Mouse (Mus musculus) 416B (cell line): ENCODE data around the gene Spin1.
A peak's percentile ranks its signal among the peaks of the same experiment; 100 is the strongest.
"Not testable (repeated sequence)": the region's sequence is repeated elsewhere in the genome, so short reads cannot be mapped to it uniquely, and the experiment has no call there.

Experiments
- DNase-seq: peaks from one replicate; pipeline ENCODE4 v3.0.0; 2011; ENCODE audit warnings: low read depth

Spin1 gene

DNA sequence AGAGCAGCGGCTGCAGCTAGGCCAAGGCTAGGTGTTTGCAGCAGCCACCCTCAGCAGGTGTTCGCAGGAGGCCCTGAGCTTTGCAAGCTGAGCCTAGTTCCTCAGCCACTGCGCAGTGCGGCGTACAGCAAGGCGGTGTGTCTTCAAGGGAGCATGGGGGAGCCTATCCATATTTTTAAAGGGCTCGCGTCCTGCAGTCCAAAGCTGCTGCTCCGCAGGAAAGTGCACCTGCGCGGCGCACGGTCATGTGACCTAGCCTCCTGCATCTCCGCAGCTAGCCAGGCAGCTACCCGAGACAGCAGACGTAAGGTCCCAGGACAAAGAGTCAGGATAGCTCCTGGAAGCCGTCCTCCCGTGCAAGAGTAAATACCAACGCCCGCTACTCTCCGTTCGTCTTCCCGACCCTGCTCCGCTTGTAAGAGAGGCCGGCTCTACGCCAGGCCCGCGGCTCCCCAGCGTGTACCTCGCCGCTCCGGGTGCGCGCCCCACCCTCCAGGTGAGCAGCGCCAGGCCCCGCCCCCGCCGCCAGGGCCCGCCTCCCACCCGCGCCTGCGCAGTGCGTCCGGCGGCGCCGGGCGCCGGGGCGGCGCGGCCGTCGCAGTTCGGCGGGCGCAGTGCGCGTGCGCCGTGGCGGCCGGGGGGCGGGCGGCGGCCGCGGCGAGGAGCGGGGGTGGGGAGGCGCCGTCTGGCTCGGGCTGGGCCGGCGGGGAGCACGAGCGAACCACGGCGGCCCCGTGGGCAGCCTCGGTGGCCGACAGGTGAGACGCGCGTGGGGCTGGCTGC lies at the start of gene Spin1:
Gene Spin1 (plus strand): TSS at position 648 of the 783 bp plus-strand sequence.
- DNase-seq, result peak; percentile 45

DNA sequence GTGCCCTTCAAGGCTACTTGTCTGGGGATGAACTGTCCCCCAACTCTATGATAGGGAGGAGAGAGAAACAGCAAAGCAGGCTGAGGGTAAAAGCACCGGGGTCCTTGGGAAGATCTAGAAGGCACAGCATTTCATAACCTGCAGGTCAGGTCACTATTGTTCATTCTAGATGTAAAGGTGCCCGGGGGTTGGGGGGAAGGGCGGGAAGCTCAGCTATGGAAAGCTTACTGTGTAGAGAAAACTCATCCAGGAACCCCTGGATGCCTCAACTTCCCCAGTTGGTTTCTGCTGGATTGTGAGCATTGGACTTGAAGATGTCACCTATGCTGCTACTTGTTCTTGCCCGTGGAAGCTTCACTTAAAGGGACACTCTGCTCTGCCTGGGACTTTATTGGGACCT lies 49.7 kb upstream of the Spin1 start:
- DNase-seq, result no peak

DNA sequence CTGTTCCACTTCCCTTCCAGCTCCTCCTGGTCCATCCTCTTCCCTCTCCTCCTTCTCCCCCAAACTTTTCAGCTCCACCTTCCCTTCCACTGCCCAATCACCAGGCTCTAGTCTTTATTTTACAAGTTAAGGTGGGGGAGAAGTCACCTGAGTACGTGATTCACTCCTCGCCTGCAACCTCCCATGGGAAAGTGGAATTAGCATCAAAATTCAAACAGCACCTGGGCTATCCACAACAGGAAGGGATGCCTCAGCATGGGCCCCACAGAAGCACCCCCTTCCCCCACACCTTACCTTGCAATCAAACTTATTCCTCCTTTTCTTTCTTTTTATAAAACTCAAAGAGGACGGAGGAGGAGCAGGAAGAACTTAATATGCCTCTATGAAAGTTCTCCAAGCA lies 48.3 kb upstream of the Spin1 start:
- no peak for DNase-seq

DNA sequence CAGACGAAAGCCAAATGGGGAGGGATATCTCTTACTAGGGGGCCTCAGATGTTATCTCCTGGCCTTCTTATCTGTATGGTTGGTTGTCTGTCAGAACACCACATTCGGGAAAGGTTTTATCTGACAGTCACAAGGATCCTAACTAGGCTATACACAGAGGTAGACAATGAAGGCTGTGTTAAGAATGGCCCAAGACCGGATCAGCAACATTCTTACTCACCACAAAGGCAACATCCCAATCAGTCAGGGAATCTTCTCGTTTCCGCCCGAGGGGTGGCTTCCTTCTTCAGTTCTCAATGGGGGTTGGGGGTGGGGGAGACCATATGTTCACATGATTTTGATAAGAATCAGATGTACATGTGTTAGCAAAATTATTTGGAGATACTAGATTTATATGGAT lies 37.7 kb upstream of the Spin1 start:
- DNase-seq, result no peak

DNA sequence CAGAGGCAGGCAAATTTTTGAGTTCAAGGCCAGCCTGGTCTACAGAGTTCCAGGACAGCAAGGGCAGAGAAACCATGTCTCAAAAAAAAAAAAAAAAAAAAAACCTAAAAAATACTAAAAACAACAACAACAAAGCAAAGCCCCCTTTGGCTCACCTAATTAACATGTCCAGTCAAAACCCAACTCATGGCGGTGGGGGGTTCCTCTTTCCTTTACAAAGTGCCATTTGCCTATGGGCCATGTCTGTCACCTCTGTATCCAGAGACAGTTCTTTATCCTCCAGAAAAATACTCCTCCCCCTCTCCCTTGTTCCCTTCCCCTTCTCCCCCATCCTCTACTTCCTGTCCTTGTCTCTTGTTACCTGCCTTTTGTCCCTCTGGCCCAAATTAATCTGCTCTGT lies 37.0 kb upstream of the Spin1 start:
- DNase-seq, result no peak

DNA sequence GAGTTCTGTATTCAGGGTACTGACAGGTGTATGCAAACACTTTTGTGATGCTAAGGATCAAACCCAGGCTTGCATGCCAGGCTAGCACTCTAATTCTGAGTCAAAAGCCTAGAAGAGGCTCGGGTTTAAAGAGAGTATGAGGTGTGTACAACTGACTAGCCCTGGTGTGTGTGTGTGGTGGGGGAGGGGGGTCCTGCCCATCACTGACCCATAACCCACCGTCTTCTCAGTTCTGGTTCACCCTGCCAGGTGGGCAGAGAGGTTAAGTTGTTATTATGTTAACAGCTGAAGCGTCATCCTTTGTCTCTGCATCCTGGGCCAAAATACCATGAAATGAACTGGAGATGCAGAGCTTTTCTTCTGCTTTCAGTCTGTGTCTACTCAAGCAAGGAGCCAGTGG lies 36.3 kb upstream of the Spin1 start:
- DNase-seq, result no peak

DNA sequence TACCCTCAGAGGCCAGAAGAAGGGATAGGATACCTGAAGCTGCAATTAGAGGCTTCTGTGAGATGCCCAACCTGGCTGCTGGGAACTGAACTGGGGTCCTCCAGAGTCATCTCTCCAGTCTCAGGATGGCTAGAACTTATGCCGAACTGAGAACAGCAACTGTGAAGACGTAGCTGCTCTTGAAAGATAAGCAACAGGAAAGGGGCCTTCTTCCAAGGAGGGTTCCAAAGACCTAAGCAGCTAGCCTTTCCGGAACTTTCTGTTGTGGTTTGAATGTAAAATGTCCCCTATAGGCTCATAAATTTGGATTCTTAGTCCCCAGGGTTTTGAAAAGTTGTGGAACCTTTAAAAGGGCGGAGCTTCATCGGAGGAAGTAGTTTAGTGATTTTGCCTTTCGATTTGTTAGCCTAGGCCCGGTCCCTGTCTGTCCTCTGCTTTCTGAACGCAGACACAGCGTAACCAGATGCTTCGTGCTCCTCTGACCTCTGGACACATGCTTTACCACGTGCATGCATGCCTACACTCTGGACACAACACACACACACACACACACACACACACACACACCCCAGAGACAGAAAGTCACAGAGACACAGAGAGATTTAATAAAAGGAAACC lies 29.5 kb upstream of the Spin1 start:
- no peak for DNase-seq

DNA sequence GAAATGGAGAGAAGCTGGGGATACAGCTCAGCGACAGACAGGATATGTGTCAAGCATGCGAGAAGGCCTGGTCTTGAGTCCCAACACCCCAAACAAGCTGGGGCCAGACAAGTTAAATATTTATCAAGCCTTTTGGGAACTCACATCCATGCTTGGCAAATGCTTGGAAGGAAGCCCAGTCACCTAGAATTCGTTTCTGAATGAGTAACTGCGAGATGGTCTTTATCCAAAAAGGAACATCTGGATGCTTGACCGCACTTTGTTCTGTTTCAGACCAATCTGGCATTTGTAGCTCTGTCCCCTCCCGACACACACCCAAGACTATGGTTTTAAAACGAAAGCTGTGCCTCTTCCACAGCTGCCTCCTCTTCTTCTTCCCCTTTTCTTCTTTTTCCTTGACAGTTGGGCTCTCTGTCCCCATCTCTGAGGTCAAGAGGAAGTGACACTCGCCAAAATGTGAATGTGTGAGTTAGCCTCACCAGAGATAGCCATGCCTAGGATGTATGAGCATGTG lies 28.9 kb upstream of the Spin1 start:
- DNase-seq, result peak; percentile 63

DNA sequence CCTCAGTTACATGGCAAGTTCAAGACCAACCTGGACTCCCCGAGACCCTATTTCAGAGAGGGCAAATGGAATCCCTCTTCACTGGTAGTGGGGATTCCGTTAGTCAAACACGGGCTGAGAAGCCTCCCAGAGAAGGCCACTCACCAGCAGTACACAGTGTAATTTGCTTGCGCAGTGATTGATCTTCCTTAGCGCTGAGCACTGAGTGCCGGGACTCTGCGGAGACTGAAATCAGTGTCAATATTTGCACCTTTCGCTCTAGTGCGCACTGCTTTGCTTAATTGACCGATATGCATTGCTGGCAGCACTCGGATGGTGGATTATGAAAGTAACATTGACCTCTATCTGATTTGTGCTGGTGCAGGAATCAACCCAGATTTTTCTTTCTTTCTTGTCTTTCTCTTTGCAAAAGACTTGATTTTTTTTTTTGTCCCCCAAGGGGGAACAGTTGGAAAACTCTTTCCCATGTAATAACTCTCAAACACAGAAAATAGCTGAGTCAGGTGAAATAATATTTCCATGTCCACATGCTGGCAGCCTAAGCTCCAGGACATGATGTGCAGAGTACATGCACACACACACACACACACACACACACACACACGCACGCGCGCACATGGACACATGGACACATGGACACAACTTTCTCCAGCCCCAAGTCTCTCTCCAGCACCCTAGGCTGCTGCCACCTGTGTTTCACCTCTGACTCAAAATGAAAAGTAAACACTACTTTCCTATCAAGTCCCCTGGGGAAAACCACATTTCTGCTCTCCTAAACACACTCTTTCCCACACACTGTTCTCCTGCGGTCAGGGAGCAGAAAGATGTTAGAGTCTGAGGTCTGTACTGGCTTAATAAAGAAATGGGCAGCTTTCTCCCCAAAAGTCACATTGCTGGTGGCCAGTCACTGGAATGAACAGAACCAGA lies 27.5 kb upstream of the Spin1 start:
- DNase-seq, result no peak

DNA sequence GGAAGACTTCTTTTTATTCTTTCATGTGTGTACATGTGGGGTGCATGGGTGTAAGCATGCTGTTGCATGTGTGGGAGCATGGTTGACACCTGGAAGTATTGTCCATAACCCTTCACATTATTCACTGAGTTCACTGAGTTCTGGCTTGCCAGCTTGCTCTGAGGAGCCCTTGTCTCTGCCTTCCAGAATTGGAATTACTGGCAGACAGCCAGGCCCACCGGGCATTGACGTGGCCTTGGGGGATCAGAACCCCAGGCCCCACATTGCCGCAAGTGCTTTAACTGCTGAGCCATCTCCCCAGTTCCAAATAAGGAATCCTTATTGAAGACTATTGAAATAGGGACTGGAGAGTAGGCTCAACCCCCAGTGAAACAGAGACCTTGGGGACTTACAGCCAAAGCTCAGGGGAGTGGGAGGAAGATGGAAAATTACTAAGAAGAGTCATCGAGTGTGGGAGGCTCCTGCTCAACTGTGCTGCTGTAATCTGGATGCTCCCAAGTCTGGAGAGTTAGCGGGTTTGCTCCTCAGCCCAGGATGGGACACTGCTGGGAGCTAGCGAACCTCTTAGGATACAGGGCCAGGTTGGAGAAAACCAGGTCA lies 26.5 kb upstream of the Spin1 start:
- no peak for DNase-seq

DNA sequence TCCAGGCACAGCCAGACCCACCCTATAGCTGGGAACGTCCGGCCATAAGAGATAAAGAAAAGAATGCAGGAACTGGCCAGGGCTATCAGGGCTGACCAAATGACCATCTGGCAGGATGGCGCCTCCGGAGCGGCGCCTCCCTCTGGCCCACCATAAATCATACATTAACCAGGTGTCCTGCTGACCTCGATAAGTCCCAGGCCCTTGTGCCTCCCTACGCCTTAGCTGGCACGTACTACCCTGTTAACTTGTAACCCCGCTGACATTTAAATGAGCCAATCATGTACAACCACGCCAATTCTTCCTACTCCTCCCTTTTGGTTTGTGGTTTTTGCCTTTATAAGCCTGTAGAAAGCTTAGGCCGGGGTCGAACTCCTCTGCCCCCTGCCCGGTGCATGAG lies 24.5 kb upstream of the Spin1 start:
- not testable (repeated sequence) for DNase-seq

DNA sequence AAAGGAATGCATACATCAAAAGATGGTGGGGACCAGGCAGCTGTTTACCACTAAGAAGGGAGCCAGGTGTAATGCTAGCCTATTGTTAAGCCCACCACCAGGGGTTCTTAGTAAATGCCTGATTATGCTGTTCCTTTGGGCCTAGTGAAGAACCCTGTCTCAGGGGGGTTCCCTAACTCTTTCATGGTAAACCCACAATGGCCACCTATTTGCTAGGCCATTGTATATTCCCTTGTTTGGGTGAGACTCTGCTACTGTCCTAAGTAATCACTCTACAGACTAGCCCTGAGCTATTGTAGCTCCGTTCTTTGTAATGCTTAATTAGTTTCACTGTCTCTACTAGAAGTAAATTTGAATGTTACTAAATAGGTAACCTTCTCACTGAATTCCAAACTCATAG lies 22.1 kb upstream of the Spin1 start:
- DNase-seq, result not testable (repeated sequence)

DNA sequence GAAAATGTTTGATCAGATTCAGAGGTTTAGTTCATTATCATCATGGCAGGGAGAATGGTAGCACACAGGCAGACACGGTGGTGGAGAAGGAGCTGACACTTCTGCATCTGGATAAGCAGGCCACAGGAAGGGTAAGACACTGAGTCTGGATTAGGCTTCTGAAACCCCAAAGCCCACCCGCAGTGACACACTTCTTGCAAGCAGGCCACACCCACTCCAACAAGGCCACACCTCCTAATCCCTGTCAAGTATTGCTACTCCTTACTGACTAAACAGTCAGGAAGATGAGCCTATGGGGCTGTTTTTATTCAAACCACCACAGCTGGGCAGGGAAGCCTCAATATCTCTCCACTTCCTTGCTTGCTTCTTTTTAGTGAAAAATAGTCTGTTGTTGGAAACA lies 19.9 kb upstream of the Spin1 start:
- no peak for DNase-seq

DNA sequence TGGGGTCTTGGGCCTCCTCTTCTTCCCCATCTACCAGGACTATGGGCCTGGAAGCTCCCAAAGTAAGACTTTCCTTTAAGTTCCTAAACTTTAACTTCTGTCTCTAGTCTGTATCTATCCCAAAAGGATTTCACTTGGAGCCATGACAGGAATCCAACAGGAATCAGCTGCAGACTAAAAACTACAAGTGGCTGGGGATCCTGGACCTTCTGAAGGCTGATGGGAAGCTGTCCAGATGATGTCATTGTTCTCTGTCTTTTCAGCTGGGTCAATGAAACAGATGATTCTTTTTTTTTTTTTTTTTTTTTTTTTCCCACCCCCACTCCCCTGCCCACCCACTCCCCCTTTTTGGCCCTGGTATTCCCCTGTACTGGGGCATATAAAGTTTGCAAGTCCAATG lies 16.4 kb upstream of the Spin1 start:
- no peak for DNase-seq

DNA sequence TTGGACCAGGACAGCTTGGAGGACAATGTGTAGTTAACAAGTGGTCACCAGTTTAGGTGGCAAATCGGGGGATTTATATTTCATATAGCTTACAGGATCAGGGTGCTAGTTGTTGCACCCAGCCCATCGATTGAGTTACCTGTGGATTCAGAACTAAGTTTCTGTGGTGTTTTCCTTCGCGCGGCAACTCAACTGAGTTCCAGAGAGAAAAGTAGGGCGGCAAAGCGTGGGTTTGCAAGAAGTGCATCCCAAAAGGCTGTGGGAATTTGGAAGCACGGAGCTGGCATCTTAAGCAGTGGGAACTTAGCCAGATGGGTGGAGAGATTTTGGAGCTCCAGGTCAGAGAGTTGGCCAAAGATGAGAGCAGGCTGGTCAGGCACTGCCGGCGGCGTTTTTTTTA lies 14.7 kb upstream of the Spin1 start:
- no peak for DNase-seq

DNA sequence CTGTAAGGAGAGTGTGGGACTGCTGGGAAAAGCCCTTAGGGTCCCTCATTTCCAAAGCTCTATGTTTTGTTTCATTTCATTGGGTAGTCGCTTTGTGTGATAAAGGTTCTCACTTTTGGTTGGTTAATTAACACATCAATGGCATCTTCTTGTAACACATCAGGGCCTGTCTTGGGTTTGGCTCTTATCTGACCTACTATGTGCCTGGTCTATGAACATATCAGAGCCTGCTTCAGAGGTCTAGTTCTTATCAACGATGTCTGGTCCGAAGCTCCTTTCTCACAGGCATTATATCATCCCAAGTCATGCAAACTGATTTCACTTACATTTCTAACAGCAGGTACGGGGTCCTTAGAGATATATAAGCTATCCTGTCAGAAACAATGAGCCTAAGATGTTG lies 13.4 kb upstream of the Spin1 start:
- DNase-seq, result no peak

DNA sequence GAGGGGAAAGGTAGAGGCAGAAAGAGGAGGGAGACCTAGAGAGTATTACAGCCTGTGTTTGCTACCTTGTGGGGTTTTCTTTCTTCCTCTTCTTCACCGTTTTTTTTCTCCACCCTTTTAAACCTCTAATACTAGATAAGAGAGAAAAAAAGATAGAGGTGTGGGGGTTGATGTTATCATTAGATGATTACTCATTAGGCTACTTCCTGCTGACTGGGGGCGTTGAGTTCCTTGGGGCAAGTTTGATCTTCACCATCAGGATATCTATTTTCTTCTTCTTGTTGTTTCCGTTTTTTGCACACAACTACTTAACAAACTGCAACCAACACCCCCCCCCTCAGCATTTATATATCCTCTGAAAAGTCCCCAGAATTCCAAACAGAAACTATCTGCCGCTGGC lies 12.5 kb upstream of the Spin1 start:
- DNase-seq, result no peak

DNA sequence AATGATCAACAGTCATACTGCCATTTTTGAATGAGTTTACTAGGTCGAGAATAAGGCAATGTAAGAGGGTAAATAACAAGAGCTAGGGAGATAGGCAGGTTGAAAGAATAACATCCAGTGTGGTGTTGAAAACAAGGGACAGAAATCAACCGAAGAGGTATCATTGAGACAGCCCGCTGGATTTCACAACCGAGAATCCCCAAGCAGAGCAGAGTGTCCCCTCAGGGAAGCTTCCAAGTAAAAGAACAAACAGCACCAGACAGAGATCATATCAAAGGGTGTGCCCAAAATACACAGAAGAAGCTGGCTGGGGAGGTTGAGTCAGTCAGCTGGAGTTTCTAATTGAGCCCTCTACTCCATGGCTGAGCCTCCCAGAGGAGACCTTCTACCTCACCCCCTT lies 11.6 kb upstream of the Spin1 start:
- no peak for DNase-seq

DNA sequence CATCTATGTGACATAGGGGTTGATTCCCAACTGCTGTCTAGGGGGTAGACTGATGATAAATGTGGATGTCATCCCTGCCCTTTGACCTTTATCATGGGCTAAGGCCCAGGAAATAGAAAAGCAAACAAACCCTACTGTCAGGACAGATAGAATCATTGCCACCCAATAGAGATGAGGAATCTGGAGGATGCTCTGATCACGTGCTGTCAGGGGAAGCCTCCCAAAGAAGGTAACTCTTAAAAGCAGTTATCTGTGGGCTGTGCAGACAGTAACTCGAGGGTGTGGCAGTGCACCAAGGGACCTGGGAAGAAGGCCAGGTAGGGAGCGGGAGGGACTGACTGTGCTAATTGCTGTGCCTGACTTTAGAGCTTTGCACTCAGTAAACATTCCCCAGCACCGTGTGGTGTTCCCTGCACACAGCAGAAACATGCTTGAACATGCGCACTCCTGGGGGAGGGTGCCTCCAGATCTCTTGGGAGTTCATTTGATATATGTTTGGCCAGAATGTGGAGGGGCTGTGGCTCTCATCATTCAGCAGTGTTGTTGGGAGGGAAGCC lies 10.5 kb upstream of the Spin1 start:
- DNase-seq, result no peak

DNA sequence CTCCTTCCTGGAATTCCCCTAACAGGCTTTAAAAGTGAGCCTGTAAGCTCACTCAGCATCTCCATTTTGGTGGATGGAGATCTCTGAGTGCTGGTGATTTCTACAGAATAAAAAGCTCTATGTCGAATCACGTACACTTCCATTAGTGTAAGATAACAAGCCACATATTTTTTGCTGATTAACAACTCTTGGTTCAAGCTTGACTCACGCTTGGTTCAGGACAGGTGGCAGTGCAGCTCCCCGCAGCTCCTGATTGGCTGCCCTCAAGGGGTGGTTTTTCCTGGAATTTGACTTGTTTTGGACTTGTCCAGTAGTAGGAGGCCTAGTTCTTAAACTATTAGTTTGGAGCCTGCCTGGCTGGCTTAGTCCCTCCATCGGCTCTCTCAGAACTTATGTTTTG lies 7.2 kb upstream of the Spin1 start:
- no peak for DNase-seq

DNA sequence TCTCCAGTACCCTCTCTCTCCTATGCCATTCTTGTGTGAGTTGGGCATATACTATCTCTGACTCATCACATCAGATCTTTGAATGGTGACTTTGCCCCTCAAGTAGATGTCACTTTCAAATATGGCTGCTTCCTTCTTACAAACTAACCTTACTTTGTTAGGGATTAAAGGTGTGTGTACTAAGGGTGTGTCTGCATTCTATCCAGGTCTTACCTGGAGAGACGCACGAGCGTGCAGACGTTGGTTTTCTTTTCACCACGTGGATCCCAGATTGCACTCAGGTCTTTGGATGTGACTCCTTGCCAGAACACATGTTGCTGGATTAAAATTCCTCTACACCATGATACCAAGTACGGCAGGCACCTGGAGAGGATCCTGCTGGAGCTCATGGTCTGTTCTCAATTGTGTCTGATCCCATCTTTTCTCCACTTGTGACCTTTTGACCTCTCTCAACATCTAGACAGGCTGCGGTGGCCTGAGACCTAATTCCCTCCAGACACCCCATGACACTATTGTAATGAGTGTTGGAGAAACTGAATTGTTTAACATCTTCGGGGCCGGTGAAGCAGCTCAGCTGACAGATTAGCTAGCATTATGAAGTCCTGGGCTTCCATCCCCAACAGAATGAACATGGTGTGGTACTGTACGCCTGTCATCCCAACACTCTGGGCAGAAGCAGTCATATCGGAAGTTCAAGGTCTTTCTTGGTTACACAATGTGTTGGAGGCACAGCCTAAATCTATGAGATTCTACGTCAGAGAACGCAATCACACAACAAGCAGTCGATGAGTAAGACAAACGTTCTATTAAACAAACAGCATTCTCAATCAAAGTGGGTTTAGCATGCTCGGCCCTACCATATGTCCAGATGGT lies 6.1 kb upstream of the Spin1 start:
- DNase-seq, result no peak
